Mouse (Mus musculus): ENCODE measurements around the gene Gnai3.

GRCm38 (mm10) chr3:108064672-108065071 is 81.3 kb downstream of the Gnai3 start:
- TF ChIP-seq MYOG (IDR thresholded peaks at IDR 0.05; ENCODE audit: control insufficient read depth in 1 of 3, insufficient read depth in 1 of 3, insufficient read length in 2 of 3, low read depth in 2 of 3) (no peak), POLR2A (IDR thresholded peaks at IDR 0.05; ENCODE audit: insufficient read length, low read depth) (no peak), POLR2AphosphoS2 (IDR thresholded peaks at IDR 0.05; ENCODE audit: insufficient read length, low read depth) (no peak), MAX (IDR thresholded peaks at IDR 0.05; ENCODE audit: low read depth) (no peak), TCF3 (IDR thresholded peaks at IDR 0.05; ENCODE audit: insufficient read length, low read depth) (no peak), USF1 (IDR thresholded peaks at IDR 0.05; ENCODE audit: low read depth) (no peak)
